Mouse (Mus musculus) cerebellum, postnatal 4 days (tissue): Measurements from ENCODE around the gene Gm10837.
A peak's percentile ranks its signal among the peaks of the same experiment; 100 is the strongest.

Source experiments
- DNase-seq, 2 experiments: peaks; one replicate each; pipeline ENCODE4 v3.0.0; 2022; ENCODE audit warnings: low spot score in 2 of 2, mixed read lengths in 1 of 2

Gene Gm10837

DNA sequence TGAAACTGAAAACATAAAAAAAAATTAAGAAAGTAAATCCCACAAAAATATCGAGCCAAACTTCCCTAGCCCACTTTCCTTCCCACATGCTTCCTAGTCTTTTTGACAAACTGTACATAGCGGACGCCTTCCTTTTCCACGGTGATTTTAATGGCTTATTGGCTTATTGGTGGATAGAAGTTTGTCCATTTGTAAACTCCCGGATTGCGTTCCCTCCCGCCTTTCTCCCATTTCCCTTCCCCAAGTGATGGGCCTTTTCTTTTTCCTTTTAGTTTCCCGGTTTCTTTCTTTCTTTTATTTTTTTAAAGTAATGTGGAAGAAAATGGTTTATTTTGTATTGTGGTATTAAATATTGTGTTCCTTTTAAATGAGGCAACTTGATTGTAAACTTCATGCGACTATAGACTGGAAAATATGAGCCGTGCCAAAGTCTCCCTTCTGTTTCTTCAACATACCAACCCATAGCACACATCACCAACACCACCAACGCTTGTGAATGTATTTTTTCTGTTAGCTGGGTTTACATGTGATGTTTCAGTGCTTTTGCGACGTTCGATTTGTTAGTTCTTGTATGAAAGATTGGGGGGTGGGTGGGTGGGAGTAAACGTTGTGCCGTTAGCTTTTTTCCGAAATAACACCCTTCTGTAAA is 10.8 kb upstream of the Gm10837 start:
- peak in 1 of 2 experiments; percentile 1 for DNase-seq

DNA sequence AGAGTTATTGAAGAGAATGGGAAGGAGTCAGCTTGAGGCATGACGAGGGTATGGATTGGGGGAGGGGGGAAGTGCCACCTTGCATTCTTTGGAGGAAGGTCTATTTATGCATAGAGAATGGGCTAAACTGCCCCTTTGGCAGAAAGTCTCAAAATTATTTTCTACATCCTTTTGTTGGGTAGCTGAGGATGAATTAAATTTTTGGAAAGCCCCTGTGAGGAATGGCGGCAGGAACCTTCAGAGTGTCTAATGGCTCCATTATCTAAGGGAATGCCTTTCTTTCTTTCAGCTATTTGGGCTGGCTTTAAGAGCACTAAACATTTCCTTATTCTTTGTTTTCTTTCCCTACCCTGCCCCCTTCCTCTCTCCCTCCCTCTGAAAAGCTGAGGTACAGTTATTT is 10.0 kb upstream of the Gm10837 start:
- peak in 1 of 2 experiments; percentile 6 for DNase-seq

DNA sequence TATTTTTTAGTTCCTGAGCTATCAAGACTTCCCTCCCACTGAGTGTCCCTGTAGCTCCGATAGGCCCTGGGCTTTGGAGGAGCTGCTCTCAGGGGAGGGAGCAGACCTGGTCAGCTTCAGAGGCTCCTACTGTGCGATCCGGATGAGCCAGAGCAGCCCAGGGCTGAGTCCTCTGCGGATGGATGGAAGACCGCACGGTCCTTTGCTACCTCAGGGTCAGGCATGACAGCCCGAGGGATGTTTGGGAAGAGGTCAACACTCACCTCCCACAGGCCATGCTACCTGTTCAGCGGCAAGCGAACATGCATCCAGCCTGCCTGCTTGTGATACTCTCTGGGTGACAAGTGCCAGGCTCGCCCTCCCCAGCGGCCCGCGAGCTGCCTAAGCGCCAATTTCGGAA is 9.2 kb upstream of the Gm10837 start:
- peak in 1 of 2 experiments; percentile 42 for DNase-seq

DNA sequence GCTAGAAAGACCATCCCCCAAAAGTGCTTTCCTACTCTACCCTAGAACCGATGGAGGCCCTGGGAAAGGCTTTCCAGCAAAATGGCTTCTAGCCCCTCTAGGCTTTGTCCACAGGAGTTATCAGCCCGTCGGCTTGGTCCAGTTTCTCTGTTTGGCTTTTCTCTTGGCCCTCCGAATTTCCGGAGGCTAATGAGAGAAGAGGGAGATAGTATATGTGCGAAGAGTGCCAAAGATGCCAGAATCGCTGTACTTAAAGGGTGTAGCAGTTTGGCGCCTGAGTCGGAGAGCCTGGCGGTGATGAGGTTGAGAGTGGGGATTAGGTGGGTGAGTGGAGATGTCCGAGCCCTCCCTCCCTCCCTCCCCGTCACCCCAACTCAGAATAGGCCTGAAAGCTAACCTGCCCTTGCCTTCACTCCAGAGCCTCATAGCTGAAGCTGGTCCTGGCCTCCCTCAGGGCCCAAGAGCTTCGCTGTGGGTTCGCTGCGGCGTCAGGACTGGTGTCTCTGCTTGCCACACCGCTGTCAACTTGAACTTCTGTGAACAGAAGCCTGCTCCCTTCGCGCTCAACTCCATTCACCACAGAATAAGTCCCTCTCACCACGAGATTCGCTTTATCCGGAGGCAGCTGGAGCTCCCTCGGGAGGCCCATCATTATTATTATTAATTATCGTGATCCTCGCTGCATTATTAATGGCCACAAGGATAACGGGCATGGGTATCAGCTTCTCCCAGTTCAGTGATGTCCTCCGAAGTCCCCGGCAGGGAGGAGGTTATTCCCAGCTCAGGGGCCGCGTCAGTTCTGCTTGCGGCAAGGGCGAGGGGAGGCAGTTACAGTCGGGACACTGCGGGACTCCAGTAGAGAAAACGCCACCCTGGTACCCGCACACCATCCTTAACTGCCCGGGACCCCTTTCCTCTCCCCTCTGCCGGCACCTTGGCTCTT is 8.0 kb upstream of the Gm10837 start:
- DNase-seq, result peak in 1 of 2 experiments; percentile 48

DNA sequence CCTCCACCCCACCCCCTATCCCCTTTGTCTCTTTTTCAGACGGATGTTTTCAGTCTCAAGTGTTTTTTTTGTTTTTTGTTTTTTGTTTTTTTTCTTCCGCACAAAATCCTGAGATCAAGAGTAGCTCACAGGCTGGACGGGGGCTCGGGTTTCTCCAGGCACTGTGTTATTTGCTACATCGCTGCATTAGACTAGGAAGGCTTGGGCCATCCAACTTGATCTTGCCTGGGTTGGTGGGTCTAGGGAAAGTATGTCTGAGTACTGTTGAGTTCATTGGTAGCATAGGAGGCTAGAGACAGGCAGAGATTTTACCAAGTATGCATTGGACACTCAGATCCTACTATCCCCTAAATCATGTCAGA is 7.4 kb upstream of the Gm10837 start:
- DNase-seq, result peak in 1 of 2 experiments; percentile 17

DNA sequence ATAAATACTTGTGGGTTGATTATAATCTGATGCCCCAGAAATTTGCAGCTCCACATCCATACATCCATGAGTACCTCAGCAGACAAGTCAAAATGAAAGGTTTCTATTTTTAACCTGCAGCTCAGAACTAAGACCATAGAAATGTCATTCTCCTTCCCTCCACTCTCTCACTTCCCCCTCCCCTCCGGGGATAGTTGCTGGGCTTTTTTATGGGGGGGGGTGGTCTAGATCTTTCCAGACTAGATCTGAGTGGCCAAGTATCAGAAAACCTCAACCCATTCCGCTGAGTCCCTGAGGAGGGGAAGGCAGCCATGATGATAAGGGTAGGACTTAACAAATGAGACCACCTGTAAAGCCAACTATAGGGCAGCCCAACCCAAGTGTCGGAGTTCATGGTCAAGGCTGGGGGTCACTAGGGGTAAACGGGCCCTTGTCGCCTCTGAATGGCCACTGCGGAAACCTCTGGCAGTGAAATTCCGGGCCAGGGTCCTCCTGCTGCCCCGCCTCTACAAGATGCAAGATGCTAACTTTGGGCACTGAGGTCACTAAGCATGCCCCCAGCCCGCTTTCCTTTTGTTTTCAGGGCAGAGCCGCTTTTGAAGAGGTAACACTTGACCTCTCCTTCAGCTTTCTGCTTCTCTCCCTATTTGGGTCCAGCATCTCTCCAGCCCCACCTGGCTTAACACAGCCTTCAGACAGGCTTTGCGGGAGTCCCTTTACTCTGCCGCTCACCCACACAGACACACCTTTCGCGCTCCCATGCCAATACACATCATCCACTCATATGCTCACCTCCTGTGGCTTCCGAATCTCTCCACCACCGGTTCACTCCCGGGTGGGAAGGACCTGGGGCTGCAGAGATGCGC is 6.6 kb upstream of the Gm10837 start:
- DNase-seq, result peak in 1 of 2 experiments; percentile 41

DNA sequence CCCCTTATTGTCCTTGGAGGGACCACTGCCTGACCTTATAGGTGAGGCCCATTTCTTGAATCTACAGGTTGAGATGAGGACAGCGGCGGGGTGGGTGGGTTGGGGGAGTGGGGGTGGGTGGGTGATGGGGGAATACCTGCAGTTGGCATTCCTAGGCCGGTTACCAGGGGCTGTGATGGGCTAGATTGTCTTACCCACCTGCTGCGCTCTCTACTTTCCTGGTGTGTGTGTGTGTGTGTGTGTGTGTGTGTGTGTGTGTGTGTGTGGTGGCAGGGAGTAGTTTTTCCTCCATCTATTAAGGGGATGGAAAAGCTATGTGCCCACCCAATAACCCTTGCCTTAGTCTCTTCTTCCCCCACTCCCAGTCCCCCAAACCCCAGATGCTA is 5.9 kb upstream of the Gm10837 start:
- DNase-seq, result peak in 1 of 2 experiments; percentile 22

DNA sequence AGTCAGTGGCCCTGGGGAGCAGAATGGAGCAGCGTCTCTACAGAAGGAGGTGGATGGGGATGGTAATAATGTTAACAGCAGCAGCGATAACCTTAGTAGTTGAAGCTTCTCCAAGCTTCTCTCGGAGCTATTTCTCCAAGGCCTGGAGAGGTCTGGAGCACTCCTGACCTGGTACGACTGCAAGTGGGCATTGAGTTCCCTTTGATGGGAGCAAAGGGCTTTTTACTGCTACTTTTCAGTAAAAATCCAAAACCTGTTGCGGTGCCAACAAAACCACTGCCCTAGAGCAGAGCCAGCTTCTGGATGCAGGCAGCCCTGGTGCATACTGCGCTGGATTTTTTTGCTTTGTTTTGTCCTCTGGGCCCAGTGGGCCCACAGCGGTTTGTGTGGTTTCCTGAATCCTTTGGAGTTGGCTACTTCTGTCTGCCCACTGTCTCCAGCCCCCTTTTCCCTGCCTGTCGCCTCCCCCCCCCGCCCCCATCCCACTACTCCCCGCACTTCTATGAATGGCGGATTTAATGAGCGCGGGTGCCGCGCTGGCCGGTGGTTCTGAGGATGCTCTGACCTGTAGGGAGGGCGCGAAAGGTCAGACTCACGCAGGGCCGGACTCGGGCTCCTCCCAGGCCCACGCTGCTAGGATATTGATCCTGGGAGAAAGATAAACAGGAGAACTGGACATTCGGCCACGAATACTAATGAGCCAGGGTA is 5.4 kb upstream of the Gm10837 start:
- peak in 1 of 2 experiments; percentile 52 for DNase-seq

DNA sequence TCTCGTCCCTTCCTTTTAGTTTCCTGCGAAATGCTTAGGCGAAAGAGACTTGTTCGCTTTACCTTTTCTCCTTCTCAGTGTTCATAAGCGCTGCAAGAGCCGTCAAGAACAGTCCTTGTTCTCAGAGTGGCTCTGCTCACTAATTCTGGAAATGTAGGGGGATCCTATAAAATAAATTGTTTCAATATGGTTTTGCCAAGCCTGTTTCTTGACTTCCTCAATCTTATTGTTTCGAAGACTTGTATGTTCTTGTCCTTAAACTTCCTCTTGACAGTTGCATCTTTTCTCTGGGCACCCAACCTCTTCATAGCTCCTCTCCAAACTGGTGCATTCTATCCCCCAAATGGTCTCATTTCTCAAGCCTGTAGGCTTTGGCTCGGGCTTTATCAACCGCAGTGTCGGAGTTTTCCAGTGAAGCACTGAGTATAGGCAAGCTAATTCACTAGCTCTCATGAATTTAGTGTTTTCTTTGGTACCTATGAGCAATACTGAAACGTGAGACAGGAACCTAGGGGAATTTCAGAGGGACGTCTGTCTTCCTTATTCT is 4.7 kb upstream of the Gm10837 start:
- peak in 1 of 2 experiments; percentile 23 for DNase-seq

DNA sequence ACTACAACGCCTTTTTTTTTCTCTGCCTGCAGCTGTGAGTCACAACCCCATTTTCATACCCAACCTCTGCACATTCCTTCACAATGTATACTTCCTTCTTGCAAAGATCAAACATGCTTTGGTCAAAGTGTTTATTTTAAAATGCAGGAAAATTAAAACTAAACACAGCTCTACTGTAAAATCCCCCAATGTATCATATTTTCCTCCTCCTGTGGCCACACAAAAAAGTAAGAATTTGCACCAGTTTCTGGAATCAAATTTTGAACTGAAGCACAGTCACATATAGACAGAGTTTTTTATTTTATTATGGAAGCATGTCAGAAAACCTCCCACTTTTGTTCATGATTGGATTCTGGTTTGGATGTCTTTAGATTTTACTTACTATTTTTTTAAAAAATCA is 3.8 kb upstream of the Gm10837 start:
- DNase-seq, result peak in 1 of 2 experiments; percentile 1

DNA sequence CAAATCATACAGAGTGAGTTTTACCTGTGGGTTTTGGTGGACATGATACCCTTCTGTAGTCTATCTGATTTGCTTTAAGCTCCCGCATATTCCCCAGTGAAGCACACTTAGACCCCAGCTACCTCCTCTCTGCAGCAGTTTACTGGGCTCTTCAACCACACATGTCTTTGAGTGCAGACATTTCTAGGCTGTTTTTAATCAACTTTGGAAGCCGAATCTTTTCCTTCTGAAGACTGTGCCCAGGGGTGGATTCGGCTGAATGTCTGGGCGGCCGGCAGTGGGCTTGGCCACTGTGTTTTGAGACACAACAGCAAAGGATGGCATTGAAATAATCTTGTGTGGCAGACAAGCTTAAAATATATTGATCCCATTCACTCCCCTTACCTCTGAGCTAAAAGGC is 3.0 kb upstream of the Gm10837 start:
- DNase-seq, result no peak

DNA sequence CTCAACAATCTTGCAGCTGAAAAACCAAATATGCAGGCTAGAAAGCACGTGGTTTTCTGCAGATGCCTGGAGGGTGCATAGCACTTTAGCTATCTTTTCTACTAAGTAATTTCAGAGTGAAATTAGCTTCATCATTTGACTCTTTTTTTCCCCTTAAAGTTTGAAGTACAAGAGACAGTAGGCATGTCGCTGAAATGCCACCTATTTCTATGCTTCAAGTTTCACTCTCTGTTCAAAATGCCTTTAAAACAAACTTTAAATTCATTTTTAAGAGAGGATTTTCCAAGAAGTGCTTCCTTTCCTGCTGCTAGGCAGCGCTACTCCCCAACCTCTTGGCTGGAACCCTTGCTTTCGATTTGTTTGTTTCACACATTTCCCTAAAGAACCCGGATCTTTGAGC is 1.3 kb upstream of the Gm10837 start:
- no peak for DNase-seq

DNA sequence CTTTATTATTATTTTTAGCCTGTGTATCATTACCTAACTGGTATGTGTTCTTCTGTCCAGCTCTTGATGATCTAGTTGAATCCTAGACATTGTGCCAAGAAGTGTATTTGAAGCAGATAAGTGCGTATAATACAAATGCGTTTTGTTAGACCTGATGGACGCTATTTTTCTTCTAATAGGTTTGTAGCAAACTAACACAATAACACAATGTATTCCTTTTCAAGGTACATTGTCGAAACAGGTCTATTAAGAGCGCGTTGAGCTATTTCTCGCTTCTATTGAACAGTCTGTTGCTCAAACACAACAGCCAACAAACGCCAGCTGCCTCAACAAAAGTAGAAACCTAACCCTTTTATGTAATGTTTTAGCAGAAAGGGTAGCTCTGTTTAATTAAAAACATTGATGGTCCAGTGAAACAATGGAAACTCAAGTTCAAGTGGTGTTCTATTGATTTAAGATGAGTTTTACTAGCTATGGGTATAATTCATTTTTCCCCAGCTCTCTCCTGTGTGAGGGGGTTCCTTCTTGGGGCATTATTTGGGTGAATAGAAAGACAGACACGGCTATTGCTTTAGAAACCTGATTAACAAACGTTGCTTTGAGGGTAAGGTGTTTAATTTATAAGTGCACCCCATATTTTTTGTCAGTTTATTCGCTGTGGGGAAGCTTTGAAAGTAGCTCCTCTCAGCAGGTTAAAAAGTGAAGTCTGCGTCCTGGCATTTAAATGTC is 536 bp upstream of the Gm10837 start:
- no peak for DNase-seq

DNA sequence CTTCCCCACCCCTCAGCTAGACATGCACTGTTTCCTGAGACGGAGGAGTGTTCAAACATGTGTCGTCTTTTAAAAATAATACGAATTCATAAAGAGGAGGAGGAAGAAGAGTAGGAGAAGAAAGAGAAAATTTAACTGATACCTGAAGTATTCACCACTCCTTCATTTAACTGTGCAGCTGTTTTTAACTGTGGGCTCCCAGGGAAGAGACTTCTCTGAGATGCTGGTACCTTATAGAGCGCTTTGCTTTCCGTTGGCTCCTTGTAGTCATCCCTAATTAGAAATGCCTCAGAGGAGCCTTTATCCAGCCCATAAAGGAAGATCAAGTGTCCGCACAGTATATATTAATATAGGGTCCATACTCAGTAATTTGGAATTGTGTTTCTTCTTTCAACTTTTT is 1.1 kb downstream of the Gm10837 start:
- no peak for DNase-seq

DNA sequence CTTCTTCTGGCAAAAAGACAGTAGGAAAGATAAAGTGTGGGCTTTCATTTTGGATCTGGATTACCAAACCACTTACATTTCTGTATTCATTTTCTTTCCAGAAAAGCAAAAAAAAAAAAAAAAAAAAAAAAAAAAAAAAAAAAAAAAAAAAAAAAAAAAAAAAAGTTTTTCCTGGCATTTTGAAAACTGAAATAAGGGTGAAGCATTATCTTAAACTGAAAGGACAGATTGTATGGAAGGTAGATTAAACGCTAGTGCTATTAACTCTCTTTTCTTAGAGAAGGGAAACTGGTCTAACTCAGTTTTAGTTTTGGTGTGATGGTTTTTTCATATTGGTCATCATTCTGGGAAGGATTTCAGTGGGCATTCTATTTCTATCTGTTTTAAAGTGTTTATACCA is 1.6 kb downstream of the Gm10837 start:
- no peak for DNase-seq

DNA sequence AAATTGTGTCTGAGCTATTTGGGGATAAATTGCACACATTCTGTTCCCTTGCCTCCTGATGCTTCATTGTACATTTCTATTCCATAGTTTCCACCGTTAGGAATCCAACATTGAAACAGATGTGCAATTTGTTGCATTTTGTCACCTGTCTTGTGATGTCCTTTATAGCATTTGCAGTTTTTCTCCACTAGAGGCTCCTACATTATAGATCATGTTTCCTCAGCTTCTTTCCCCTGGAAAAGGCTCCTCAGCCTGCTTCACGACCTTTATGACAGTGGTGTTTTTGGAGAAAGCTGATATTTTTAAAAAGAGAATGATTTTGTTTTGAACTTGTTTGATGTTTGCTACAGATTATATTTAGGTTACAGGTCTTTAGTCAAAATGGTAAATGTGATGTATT is 18.7 kb downstream of the Gm10837 start:
- DNase-seq, result no peak

DNA sequence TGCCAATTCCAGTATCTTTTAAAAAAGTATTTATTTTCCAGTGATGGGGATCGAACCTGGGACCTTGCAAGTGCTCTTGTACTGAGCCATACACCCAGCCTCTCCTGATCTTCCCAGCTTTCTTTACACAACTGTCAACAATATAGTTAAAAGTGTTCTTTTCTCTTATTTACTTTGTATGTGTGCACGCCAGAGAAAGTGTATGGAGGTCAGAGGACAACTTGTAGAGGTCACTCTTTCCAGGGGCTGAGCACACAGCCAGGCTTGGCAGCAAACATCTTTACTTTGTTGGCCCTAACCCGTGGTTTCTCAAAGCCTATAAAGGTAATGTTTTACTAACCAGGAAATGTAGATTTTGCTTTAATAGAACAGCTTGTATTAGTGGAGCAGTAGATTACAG is 21.1 kb downstream of the Gm10837 start:
- no peak for DNase-seq

DNA sequence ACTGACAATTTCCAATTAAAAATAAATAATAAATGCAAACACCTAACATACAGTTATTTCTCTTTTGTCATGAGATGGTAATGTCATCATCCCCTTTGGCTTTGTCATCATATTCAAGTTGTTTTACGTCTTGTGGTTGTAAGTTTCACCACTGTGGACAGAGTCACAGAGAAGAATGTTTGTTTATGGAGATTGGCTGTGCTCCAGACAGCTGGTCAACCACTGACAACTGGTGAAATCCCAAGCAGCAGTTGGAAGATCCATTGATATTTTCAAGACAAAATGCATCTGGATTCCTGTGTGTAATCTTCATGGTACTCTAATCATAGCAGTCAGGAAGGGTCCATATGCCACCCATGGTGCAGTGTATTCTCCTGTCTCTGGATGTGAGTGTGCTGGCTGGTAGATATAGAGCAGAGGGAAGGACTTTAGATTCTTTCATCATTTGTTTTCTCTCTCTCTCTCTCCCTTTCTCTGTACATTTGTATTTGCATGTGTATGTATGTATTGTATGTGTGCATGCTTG is 23.2 kb downstream of the Gm10837 start:
- DNase-seq, result no peak

DNA sequence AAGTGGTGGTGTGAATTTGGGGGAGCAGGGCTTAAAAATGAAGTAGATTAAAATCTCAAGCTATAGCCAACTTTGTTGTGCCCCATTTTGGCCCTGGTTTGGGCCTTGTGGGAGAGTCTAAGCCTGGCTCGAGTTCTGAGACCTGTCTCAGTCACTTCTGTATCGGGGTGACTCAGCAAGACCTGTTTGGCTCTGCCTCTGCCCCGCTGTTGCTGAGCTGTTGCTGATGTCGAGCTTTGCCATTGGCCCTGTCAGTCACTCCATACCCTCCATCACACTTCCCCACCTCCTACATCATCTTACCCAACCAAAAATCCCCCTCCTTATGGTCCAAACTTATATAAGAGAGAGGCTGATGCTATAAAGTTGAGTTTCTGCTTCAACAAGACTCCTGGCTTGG is 38.1 kb downstream of the Gm10837 start:
- no peak for DNase-seq
